ENCODE assay signal across 15 mouse cellular contexts in genomic region chr5:141771516-141771915, GRCm38 (mm10).
"Had no signal": no experiment of that assay in that cellular context is flagged by ENCODE, and none has a peak within 500 bp of the region (broad histone marks: within the 10 kb centered on the region; RNA-seq: fewer than 3 reads in every experiment).

No protein-coding gene starts in this region.

- H3K9ac ChIP-seq: limb, embryonic 12.5 days; liver, embryonic 13.5 days; liver, postnatal 0 days; lung, embryonic 15.5 days; midbrain, embryonic 13.5 days had no signal

- H3K4me2 ChIP-seq: limb, embryonic 12.5 days; liver, embryonic 13.5 days; lung, embryonic 15.5 days; midbrain, embryonic 13.5 days had no signal

- H3K27me3 ChIP-seq: liver, embryonic 13.5 days; lung, embryonic 15.5 days; midbrain, embryonic 13.5 days had no signal

- H3K4me1 ChIP-seq: liver, embryonic 13.5 days; midbrain, embryonic 13.5 days had no signal

- H3K36me3 ChIP-seq: limb, embryonic 12.5 days; liver, embryonic 13.5 days; lung, embryonic 15.5 days; midbrain, embryonic 13.5 days had no signal

- H3K9me3 ChIP-seq: liver, embryonic 13.5 days; lung, embryonic 15.5 days had no signal

- H3K4me3 ChIP-seq: limb, embryonic 12.5 days; liver, embryonic 13.5 days; lung, embryonic 15.5 days; midbrain, embryonic 13.5 days had no signal

- H3K27ac ChIP-seq: hindbrain, postnatal 0 days; kidney, postnatal 0 days; limb, embryonic 12.5 days; liver, embryonic 13.5 days; lung, embryonic 15.5 days; macrophage; midbrain, embryonic 13.5 days had no signal

- ATAC-seq: hindbrain, postnatal 0 days; liver, postnatal 0 days; midbrain, embryonic 13.5 days had no signal

- DNase-seq: layer of hippocampus, adult 9-11 months; layer of hippocampus, postnatal 36 days; liver; liver, embryonic 13.5 days; liver, postnatal 0 days; lung, postnatal 14 days; right cerebral cortex, adult 18-20 months; right cerebral cortex, postnatal 25 days; thymus, postnatal 36 days had no signal
